Mouse (Mus musculus): ENCODE data around the gene Mecom. TPM values are rescaled to one million over a fixed set of nuclear protein-coding genes. Genes with fewer than 3 reads are reported as not detected.

Gene Mecom
- total RNA-seq, 1 experiment: 2.3 TPM

DNA sequence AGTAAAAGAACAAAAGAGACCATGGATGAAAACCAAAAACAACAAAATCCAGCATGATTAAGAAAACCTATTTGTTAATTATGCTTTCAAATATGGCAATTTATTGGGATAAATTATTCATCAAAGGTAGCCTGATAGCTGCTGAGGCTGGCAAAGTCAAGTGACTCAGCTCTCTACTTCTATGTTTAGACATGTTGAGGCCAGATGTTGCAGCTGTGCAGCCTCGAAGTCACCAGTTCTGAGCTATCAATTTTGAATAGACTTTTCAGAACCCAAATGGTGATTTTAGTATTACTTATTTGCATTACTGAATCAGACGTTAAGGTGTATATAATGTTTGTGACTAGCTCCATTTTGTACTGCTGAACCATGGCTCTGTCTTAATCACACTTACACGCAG is 588.8 kb downstream of the Mecom start:
- H3K9me3 ChIP-seq (ENCODE audit: control insufficient read depth, insufficient read depth, low read depth, low read length): no peaks in the 10 kb centered on the region
- TF ChIP-seq ZC3H11A (IDR thresholded peaks at IDR 0.05; ENCODE audit: borderline replicate concordance, low read depth, low read length) (no peak), HCFC1 (IDR thresholded peaks at IDR 0.05; ENCODE audit: borderline replicate concordance, insufficient read depth, low read length) (no peak), ZNF384 (IDR thresholded peaks at IDR 0.05; ENCODE audit: low read depth, low read length) (no peak), MAFK (IDR thresholded peaks at IDR 0.05; ENCODE audit: insufficient read depth, low read depth, low read length) (no peak)
- DNase-seq (ENCODE audit: low read depth, low spot score): no peak
- H3K4me3 ChIP-seq (ENCODE audit: insufficient read depth in 1 of 2, low read depth in 1 of 2, low read length in 2 of 2, poor library complexity in 1 of 2, severe bottlenecking in 1 of 2): no peak overlapping the region
- no peak overlapping the region for H3K27ac ChIP-seq (ENCODE audit: insufficient read depth, low read depth, low read length, poor library complexity, severe bottlenecking)
- H3K36me3 ChIP-seq (ENCODE audit: control insufficient read depth, insufficient read depth, low read length, poor library complexity, severe bottlenecking): no peaks in the 10 kb centered on the region
- no peak overlapping the region for H3K9ac ChIP-seq (ENCODE audit: insufficient read depth, low read depth, low read length, poor library complexity, severe bottlenecking)
- H3K4me1 ChIP-seq (ENCODE audit: control insufficient read depth in 2 of 2, insufficient read depth in 2 of 2, low read length in 2 of 2, poor library complexity in 1 of 2): no peaks in the 10 kb centered on the region
- in situ Hi-C loops (cut with MboI; ENCODE audit: low sequenced_read_pairs in 2 of 2, unreplicated experiment in 2 of 2): no loop called here

DNA sequence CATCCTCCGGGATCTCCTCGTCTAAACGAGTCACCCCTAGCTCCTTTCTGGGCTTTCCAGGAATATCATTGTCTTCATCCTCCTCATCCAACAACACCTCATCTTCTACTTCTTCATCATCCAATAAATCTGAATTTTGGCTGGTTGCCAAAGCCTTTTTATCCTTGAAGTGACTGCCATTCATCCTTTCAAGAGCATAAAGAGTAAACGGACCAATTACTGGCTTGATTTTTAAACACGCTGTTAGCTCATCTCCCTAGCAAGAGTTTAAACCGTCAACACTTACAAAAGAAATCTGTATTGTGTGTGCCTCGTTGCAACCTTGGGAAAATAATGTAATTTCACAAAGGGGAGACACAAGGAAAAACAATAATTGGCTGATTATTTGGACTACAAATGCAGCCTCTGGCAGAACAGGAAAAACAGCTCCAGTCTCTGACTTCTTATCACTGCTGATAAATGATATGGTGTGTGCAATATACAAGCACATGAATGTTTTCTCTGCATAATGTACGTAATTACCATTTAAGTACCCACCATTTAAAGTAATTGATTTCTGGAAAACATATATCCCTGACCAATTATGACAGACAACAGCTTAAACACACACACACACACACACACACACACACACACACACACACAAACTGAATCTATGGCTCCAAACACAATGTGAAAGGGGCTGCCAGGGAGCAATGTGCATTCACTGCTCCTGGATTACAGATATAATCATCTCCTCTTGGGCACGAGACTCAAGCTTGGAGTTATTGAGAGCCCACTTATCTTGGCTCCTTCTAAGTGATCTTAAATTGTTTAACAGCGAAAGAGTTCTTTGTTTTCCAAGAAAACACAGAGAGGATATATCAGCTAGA is 590.2 kb downstream of the Mecom start:
- no peak overlapping the region for H3K27ac ChIP-seq (ENCODE audit: insufficient read depth, low read depth, low read length, poor library complexity, severe bottlenecking)
- H3K9me3 ChIP-seq (ENCODE audit: control insufficient read depth, insufficient read depth, low read depth, low read length): no peaks in the 10 kb centered on the region
- no peak overlapping the region for H3K9ac ChIP-seq (ENCODE audit: insufficient read depth, low read depth, low read length, poor library complexity, severe bottlenecking)
- no peak overlapping the region for H3K4me3 ChIP-seq (ENCODE audit: insufficient read depth in 1 of 2, low read depth in 1 of 2, low read length in 2 of 2, poor library complexity in 1 of 2, severe bottlenecking in 1 of 2)
- in situ Hi-C loops (cut with MboI; ENCODE audit: low sequenced_read_pairs in 2 of 2, unreplicated experiment in 2 of 2): no loop called here
- no peak for DNase-seq (ENCODE audit: low read depth, low spot score)
- no peaks in the 10 kb centered on the region for H3K4me1 ChIP-seq (ENCODE audit: control insufficient read depth in 2 of 2, insufficient read depth in 2 of 2, low read length in 2 of 2, poor library complexity in 1 of 2)
- no peaks in the 10 kb centered on the region for H3K36me3 ChIP-seq (ENCODE audit: control insufficient read depth, insufficient read depth, low read length, poor library complexity, severe bottlenecking)
- TF ChIP-seq ZNF384 (IDR thresholded peaks at IDR 0.05; ENCODE audit: low read depth, low read length) (no peak), MAFK (IDR thresholded peaks at IDR 0.05; ENCODE audit: insufficient read depth, low read depth, low read length) (no peak), HCFC1 (IDR thresholded peaks at IDR 0.05; ENCODE audit: borderline replicate concordance, insufficient read depth, low read length) (no peak), CHD2 (IDR thresholded peaks at IDR 0.05; ENCODE audit: low read depth, low read length) (no peak), ZC3H11A (IDR thresholded peaks at IDR 0.05; ENCODE audit: borderline replicate concordance, low read depth, low read length) (no peak)

DNA sequence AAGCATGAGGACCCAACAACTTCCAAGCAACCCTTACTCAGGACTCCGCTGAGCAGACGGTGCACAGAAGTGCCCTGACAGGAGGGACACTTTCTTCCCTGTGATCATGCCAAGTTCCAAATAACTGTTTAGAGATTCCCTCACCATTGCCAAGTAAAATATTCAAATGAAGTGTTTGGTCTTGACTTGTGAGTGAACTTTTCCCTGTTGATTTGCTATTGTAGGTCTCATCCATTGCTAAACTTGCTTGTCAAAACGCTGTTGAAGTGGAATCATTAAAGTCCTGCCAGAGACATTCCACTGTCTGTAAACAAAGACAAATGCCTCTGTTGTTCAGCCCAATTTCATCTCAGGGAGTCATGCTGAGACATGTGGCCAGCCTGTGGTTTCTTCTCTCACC is 594.5 kb downstream of the Mecom start:
- no peaks in the 10 kb centered on the region for H3K4me1 ChIP-seq (ENCODE audit: control insufficient read depth in 2 of 2, insufficient read depth in 2 of 2, low read length in 2 of 2, poor library complexity in 1 of 2)
- no peak for TF ChIP-seq CHD2 (IDR thresholded peaks at IDR 0.05; ENCODE audit: low read depth, low read length)
- TF ChIP-seq ZNF384 (IDR thresholded peaks at IDR 0.05; ENCODE audit: low read depth, low read length): no peak
- TF ChIP-seq MAFK (IDR thresholded peaks at IDR 0.05; ENCODE audit: insufficient read depth, low read depth, low read length): no peak
- no peak for TF ChIP-seq ZC3H11A (IDR thresholded peaks at IDR 0.05; ENCODE audit: borderline replicate concordance, low read depth, low read length)
- TF ChIP-seq HCFC1 (IDR thresholded peaks at IDR 0.05; ENCODE audit: borderline replicate concordance, insufficient read depth, low read length): no peak
- no peaks in the 10 kb centered on the region for H3K36me3 ChIP-seq (ENCODE audit: control insufficient read depth, insufficient read depth, low read length, poor library complexity, severe bottlenecking)
- DNase-seq (ENCODE audit: low read depth, low spot score): no peak
- H3K4me3 ChIP-seq (ENCODE audit: insufficient read depth in 1 of 2, low read depth in 1 of 2, low read length in 2 of 2, poor library complexity in 1 of 2, severe bottlenecking in 1 of 2): no peak overlapping the region
- no peak overlapping the region for H3K9ac ChIP-seq (ENCODE audit: insufficient read depth, low read depth, low read length, poor library complexity, severe bottlenecking)
- in situ Hi-C loops (cut with MboI; ENCODE audit: low sequenced_read_pairs in 2 of 2, unreplicated experiment in 2 of 2): no loop called here
- H3K9me3 ChIP-seq (ENCODE audit: control insufficient read depth, insufficient read depth, low read depth, low read length): no peaks in the 10 kb centered on the region
- no peak overlapping the region for H3K27ac ChIP-seq (ENCODE audit: insufficient read depth, low read depth, low read length, poor library complexity, severe bottlenecking)

DNA sequence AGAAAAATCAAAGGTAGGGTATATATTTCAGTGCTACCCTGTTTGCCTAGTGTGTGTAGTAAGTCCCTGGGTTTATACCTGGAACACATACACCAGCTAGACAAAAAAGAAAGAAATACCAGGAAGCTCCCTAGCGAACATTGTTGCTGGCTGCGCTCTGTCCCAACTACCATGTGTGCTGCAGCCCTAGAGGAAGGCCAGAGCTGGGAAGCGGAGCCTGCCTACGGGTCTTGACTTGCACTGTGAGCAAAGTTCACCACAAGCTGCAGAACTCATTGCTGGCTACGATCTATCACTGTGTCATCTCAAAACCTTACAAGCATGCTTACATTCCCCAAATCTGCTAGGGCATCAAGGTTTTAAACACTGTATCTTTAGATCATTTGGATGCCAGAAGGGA is 597.0 kb downstream of the Mecom start:
- DNase-seq (ENCODE audit: low read depth, low spot score): no peak
- Histone ChIP-seq H3K9ac (ENCODE audit: insufficient read depth, low read depth, low read length, poor library complexity, severe bottlenecking) (no peak overlapping the region), H3K4me3 (ENCODE audit: insufficient read depth in 1 of 2, low read depth in 1 of 2, low read length in 2 of 2, poor library complexity in 1 of 2, severe bottlenecking in 1 of 2) (no peak overlapping the region), H3K9me3 (ENCODE audit: control insufficient read depth, insufficient read depth, low read depth, low read length) (no peaks in the 10 kb centered on the region), H3K4me1 (ENCODE audit: control insufficient read depth in 2 of 2, insufficient read depth in 2 of 2, low read length in 2 of 2, poor library complexity in 1 of 2) (no peaks in the 10 kb centered on the region), H3K36me3 (ENCODE audit: control insufficient read depth, insufficient read depth, low read length, poor library complexity, severe bottlenecking) (no peaks in the 10 kb centered on the region), H3K27ac (ENCODE audit: insufficient read depth, low read depth, low read length, poor library complexity, severe bottlenecking) (no peak overlapping the region)
- in situ Hi-C loops (cut with MboI; ENCODE audit: low sequenced_read_pairs in 2 of 2, unreplicated experiment in 2 of 2): no loop called here
- no peak for TF ChIP-seq ZC3H11A (IDR thresholded peaks at IDR 0.05; ENCODE audit: borderline replicate concordance, low read depth, low read length)
- no peak for TF ChIP-seq CHD2 (IDR thresholded peaks at IDR 0.05; ENCODE audit: low read depth, low read length)
- TF ChIP-seq ZNF384 (IDR thresholded peaks at IDR 0.05; ENCODE audit: low read depth, low read length): no peak
- TF ChIP-seq MAFK (IDR thresholded peaks at IDR 0.05; ENCODE audit: insufficient read depth, low read depth, low read length): no peak
- no peak for TF ChIP-seq HCFC1 (IDR thresholded peaks at IDR 0.05; ENCODE audit: borderline replicate concordance, insufficient read depth, low read length)
